Mouse (Mus musculus) heart, adult 2 months (tissue): ENCODE measurements around the gene Ubfd1.

Experiments
- CTCF ChIP-seq: fragments of 200-600 bp; IDR thresholded peaks from 2 replicates; pipeline ENCODE4 v1.8.1; 2022; ENCODE audit warnings: antibody characterized with exemption, mild to moderate bottlenecking, moderate library complexity
- EP300 ChIP-seq: fragments of 200-500 bp; IDR thresholded peaks from 2 replicates; pipeline ENCODE4 v1.6.1; 2011; ENCODE audit warnings: low read depth, low read length, control low read depth; ENCODE audit not compliant: insufficient read depth
- POLR2A ChIP-seq: fragments of 200-500 bp; IDR thresholded peaks from 2 replicates; pipeline ENCODE4 v1.6.1; 2011; ENCODE audit warnings: mild to moderate bottlenecking, low read depth, low read length, control low read depth; ENCODE audit not compliant: insufficient read depth

GRCm38 (mm10) chr7:122033371-122033770 lies 33.6 kb upstream of the Ubfd1 start:
- TF ChIP-seq POLR2A (no peak), CTCF (no peak), EP300 (no peak)
